Mouse (Mus musculus) C2C12 (cell line): Measurements from ENCODE around the gene Flot1.

ENCODE experiments used
- CEBPB ChIP-seq: IDR thresholded peaks from one replicate; pipeline ENCODE4 v1.6.1; 2011; ENCODE audit warnings: low read depth, mild to moderate bottlenecking, control low read depth, moderate library complexity
- CTCF ChIP-seq: IDR thresholded peaks from one replicate; pipeline ENCODE4 v1.5.1; 2011; ENCODE audit not compliant: control insufficient read depth, insufficient read depth, insufficient read length
- FOSL1 ChIP-seq: IDR thresholded peaks from one replicate; pipeline ENCODE4 v1.8.0; 2011; ENCODE audit warnings: mild to moderate bottlenecking, low read length; ENCODE audit not compliant: poor library complexity, insufficient read depth, severe bottlenecking
- MAX ChIP-seq: IDR thresholded peaks from one replicate; pipeline ENCODE4 v1.6.1; 2011; ENCODE audit warnings: mild to moderate bottlenecking, control low read depth
- MYOD1 ChIP-seq: IDR thresholded peaks from one replicate; pipeline ENCODE4 v1.6.1; 2011; ENCODE audit warnings: low read depth; ENCODE audit not compliant: control insufficient read depth, insufficient read length
- MYOG ChIP-seq: IDR thresholded peaks from one replicate; pipeline ENCODE4 v1.6.1; 2011; ENCODE audit not compliant: control insufficient read depth, insufficient read length; ENCODE audit errors: extremely low read depth
- USF1 ChIP-seq: IDR thresholded peaks from one replicate; pipeline ENCODE4 v1.6.1; 2011; ENCODE audit warnings: low read depth, mild to moderate bottlenecking, control low read depth, moderate library complexity

DNA sequence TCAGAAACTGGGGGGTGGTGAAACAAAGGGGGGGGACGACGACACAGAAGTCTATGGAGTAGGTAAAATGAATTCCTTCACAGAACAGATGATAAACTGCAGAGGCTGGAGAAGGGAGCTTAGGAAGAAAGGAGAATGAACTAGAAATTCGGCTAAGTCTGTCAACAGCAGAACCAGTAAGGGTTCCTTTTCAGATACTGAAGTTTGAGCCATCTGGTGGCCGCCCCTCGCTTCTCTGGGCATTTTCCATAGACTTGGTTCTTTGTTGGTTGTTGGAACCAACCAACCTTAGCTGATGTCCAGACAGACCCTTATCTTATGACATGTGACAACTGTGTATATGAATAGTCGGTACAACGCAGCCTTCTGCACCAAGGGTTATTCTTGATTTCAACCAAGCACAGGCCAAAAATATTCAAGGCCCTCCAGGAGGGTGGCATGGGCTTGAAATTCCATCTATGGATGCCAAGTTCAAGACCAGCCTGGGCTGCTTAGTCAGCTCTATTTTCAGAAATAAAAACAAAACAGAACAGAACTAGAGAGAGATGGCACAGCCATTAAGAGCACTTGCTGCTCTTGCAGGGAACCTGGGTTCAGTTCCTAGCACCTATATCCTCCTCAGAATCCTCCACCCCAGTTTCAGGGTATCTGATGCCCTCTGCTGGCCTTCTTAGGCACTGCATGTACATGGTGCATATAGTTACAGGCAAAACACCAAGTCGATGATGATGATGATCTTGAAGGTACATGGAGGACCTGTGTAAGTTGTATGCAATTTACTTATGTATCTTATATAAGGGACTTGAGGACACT lies 48.1 kb downstream of the Flot1 start:
- peak; percentile 36 for TF ChIP-seq CTCF
- TF ChIP-seq MYOD1, result no peak
- no peak for TF ChIP-seq MYOG
- no peak for TF ChIP-seq MAX
- no peak for TF ChIP-seq CEBPB
- TF ChIP-seq USF1, result no peak
- TF ChIP-seq FOSL1, result no peak
